Mouse (Mus musculus) intestine, embryonic 16.5 days (tissue): Measurements from ENCODE around the gene Cnot6. TPM values are rescaled to one million over a fixed set of nuclear protein-coding genes. Genes with fewer than 3 reads are reported as not detected.
A peak's percentile ranks its signal among the peaks of the same experiment; 100 is the strongest.

Experiments
- ATAC-seq: fragments of 200-750 bp; cut with Nextera tagmentation; 2 replicates; pipeline ENCODE4 v1.8.0; 2017; ENCODE audit warnings: moderate TSS enrichment, moderate library complexity
- H3K27ac ChIP-seq: fragments of 300-500 bp; sonication (generic); 2 replicates; pipeline ENCODE4 v1.5.1; 2014; ENCODE audit warnings: mild to moderate bottlenecking, low read length
- H3K27me3 ChIP-seq: fragments of 300-500 bp; sonication (generic); replicated peaks from 2 replicates; pipeline ENCODE4 v1.6.1; 2014; ENCODE audit warnings: low read length, control low read depth, mixed read lengths; ENCODE audit not compliant: control insufficient read depth, insufficient read depth
- H3K36me3 ChIP-seq: fragments of 300-500 bp; sonication (generic); 2 replicates; pipeline ENCODE4 v1.6.1; 2014; ENCODE audit warnings: low read length, control low read depth; ENCODE audit not compliant: control insufficient read depth, insufficient read depth
- H3K4me1 ChIP-seq: fragments of 300-500 bp; sonication (generic); 2 replicates; pipeline ENCODE4 v1.6.1; 2014; ENCODE audit warnings: low read length, control low read depth, mixed read lengths; ENCODE audit not compliant: control insufficient read depth, insufficient read depth
- H3K4me2 ChIP-seq: fragments of 300-500 bp; sonication (generic); 2 replicates; pipeline ENCODE4 v1.6.1; 2014; ENCODE audit warnings: low read depth, low read length, control low read depth
- H3K4me3 ChIP-seq: fragments of 300-500 bp; sonication (generic); 2 replicates; pipeline ENCODE4 v1.5.1; 2014; ENCODE audit warnings: mild to moderate bottlenecking, low read length
- H3K9ac ChIP-seq: fragments of 300-500 bp; sonication (generic); 2 replicates; pipeline ENCODE4 v1.6.1; 2014; ENCODE audit warnings: low read depth, low read length
- H3K9me3 ChIP-seq: fragments of 300-500 bp; sonication (generic); 2 replicates; pipeline ENCODE4 v1.6.1; 2016; ENCODE audit warnings: low read length, control low read depth; ENCODE audit not compliant: control insufficient read depth
- WGBS: fragments of 180-500 bp; shearing (Covaris S2); extraction: QIAGEN DNeasy Blood & Tissue Kit; methylation state at CpG from one replicate; pipeline ENCODE4 v1.1.7; 2014; 5-methylcytosine and 5-hydroxymethylcytosine counted together
- polyA plus RNA-seq: library from polyadenylated mRNA; unstranded; fragments of >200 nt; fragmentation: Nextera tagmentation; extraction: Ambion mirVana; gene quantifications from 2 replicates; pipeline ENCODE4 v1.2.1, GENCODE M21; 2015

The Cnot6 gene
- polyA plus RNA-seq, result 26.9 and 31.5 TPM in 2 replicates

- Histone ChIP-seq H3K27me3 (no peaks in the 10 kb centered on the region), H3K9ac (peak within 1 kb of the TSS; percentile 99), H3K27ac (peak within 1 kb of the TSS; percentile 95), H3K4me3 (peak within 1 kb of the TSS; percentile 86), H3K4me2 (peak within 1 kb of the TSS; percentile 61), H3K9me3 (no peaks in the 10 kb centered on the region), H3K4me1 (peaks cover 19% of the 10 kb centered on the region), H3K36me3 (no peaks in the 10 kb centered on the region)
- under 1% methylated on average over 57 of the region's 65 CpGs for WGBS
- peak; percentile 97 for ATAC-seq
These were observed at the start of gene Cnot6 for GRCm38 (mm10) chr11:49712555-49713335. TSS of gene Cnot6 (minus strand) at chr11:49712723.

GRCm38 (mm10) chr11:49761130-49761529 lies 48.6 kb upstream of the Cnot6 start:
- Histone ChIP-seq H3K9ac (no peak overlapping the region), H3K27me3 (no peaks in the 10 kb centered on the region), H3K4me2 (no peak overlapping the region), H3K4me3 (no peak overlapping the region), H3K4me1 (peaks cover 9% of the 10 kb centered on the region), H3K9me3 (no peaks in the 10 kb centered on the region), H3K36me3 (no peaks in the 10 kb centered on the region), H3K27ac (no peak overlapping the region)
- WGBS, result 85% methylated on average over 5 of the region's 5 CpGs
- ATAC-seq, result no peak

- no peak for ATAC-seq
- no peak overlapping the region for H3K27ac ChIP-seq
- peaks cover 11% of the 10 kb centered on the region for H3K4me1 ChIP-seq
- 89% methylated on average over 3 of the region's 3 CpGs for WGBS
- no peak overlapping the region for H3K4me3 ChIP-seq
- no peak overlapping the region for H3K4me2 ChIP-seq
- no peak overlapping the region for H3K9ac ChIP-seq
- H3K36me3 ChIP-seq, result no peaks in the 10 kb centered on the region
- no peaks in the 10 kb centered on the region for H3K9me3 ChIP-seq
- H3K27me3 ChIP-seq, result no peaks in the 10 kb centered on the region
These were observed 45.6 kb upstream of the Cnot6 start for GRCm38 (mm10) chr11:49758096-49758495.

- Histone ChIP-seq H3K9ac (peak overlapping the region; percentile 37; the same call in 1 of the 2 replicates), H3K4me2 (peak overlapping the region; percentile 12; the same call in 1 of the 2 replicates), H3K4me1 (peaks cover 11% of the 10 kb centered on the region), H3K4me3 (no peak overlapping the region; the same call in 1 of the 2 replicates), H3K36me3 (no peaks in the 10 kb centered on the region), H3K27me3 (no peaks in the 10 kb centered on the region), H3K27ac (peak overlapping the region; percentile 51), H3K9me3 (no peaks in the 10 kb centered on the region)
- 34% methylated on average over 12 of the region's 12 CpGs for WGBS
- peak; percentile 51 for ATAC-seq
These were observed 42.6 kb upstream of the Cnot6 start for GRCm38 (mm10) chr11:49754958-49755665.

GRCm38 (mm10) chr11:49746756-49747155 lies 34.2 kb upstream of the Cnot6 start:
- 97% methylated on average over 1 of the region's 1 CpGs for WGBS
- H3K36me3 ChIP-seq, result no peaks in the 10 kb centered on the region
- H3K9me3 ChIP-seq, result no peaks in the 10 kb centered on the region
- H3K27me3 ChIP-seq, result no peaks in the 10 kb centered on the region
- H3K27ac ChIP-seq, result no peak overlapping the region
- no peak overlapping the region for H3K4me3 ChIP-seq
- no peak for ATAC-seq
- no peak overlapping the region for H3K4me2 ChIP-seq
- H3K9ac ChIP-seq, result no peak overlapping the region
- H3K4me1 ChIP-seq, result no peaks in the 10 kb centered on the region

- H3K9me3 ChIP-seq, result no peaks in the 10 kb centered on the region
- H3K27ac ChIP-seq, result no peak overlapping the region
- no peak overlapping the region for H3K4me3 ChIP-seq
- no peak overlapping the region for H3K9ac ChIP-seq
- H3K36me3 ChIP-seq, result no peaks in the 10 kb centered on the region
- ATAC-seq, result no peak
- 77% methylated on average over 3 of the region's 3 CpGs for WGBS
- no peak overlapping the region for H3K4me2 ChIP-seq
- no peaks in the 10 kb centered on the region for H3K27me3 ChIP-seq
- H3K4me1 ChIP-seq, result no peaks in the 10 kb centered on the region
These were observed 33.3 kb upstream of the Cnot6 start for GRCm38 (mm10) chr11:49745839-49746238.

GRCm38 (mm10) chr11:49744981-49745380 lies 32.5 kb upstream of the Cnot6 start:
- no peak overlapping the region for H3K4me2 ChIP-seq
- no peaks in the 10 kb centered on the region for H3K9me3 ChIP-seq
- H3K9ac ChIP-seq, result no peak overlapping the region
- no peak overlapping the region for H3K27ac ChIP-seq
- no peaks in the 10 kb centered on the region for H3K27me3 ChIP-seq
- ATAC-seq, result no peak
- no peaks in the 10 kb centered on the region for H3K4me1 ChIP-seq
- H3K4me3 ChIP-seq, result no peak overlapping the region
- H3K36me3 ChIP-seq, result no peaks in the 10 kb centered on the region

- 91% methylated on average over 7 of the region's 7 CpGs for WGBS
- Histone ChIP-seq H3K4me1 (no peaks in the 10 kb centered on the region), H3K27ac (no peak overlapping the region), H3K9ac (no peak overlapping the region), H3K27me3 (no peaks in the 10 kb centered on the region), H3K4me2 (no peak overlapping the region), H3K4me3 (no peak overlapping the region), H3K9me3 (no peaks in the 10 kb centered on the region), H3K36me3 (no peaks in the 10 kb centered on the region)
- ATAC-seq, result no peak
These were observed 31.1 kb upstream of the Cnot6 start for GRCm38 (mm10) chr11:49743634-49744033.

- no peak for ATAC-seq
- no peaks in the 10 kb centered on the region for H3K36me3 ChIP-seq
These were observed 29.7 kb upstream of the Cnot6 start for GRCm38 (mm10) chr11:49742248-49742647.

More at GRCm38 (mm10) chr11:49742248-49742647, 29.7 kb upstream of the Cnot6 start:
- Histone ChIP-seq H3K27ac (no peak overlapping the region), H3K9ac (no peak overlapping the region), H3K4me2 (no peak overlapping the region), H3K9me3 (no peaks in the 10 kb centered on the region), H3K4me1 (no peaks in the 10 kb centered on the region), H3K4me3 (no peak overlapping the region), H3K27me3 (no peaks in the 10 kb centered on the region)
- WGBS, result 80% methylated on average over 8 of the region's 8 CpGs
